Mouse (Mus musculus): ENCODE results near the gene Tmem33. TPM values are rescaled to one million over a fixed set of nuclear protein-coding genes. Genes with fewer than 3 reads are reported as not detected.

The Tmem33 gene
- 71.4 TPM for total RNA-seq (2023)

GRCm38 (mm10) chr5:67260531-67261371 lies at the start of gene Tmem33:
Tmem33 (plus strand) TSS chr5:67260565.

GRCm38 (mm10) chr5:67306698-67307521 lies 46.5 kb downstream of the Tmem33 start, which contains the start of gene Slc30a9:
Slc30a9 (plus strand) TSS chr5:67306955.

Other genes starting within 250 kb of the Tmem33 start
- not detected for gene Phox2b, start 161.3 kb upstream of the Tmem33 start, total RNA-seq (2023)
- gene Slc30a9, start 46.4 kb downstream of the Tmem33 start, total RNA-seq (2023) = 67.8 TPM
- 2.5 TPM for gene Bend4, start 167.7 kb downstream of the Tmem33 start, total RNA-seq (2023)